Mouse (Mus musculus) limb, embryonic 12.5 days (tissue): ENCODE measurements around the gene Spdl1. TPM values are rescaled to one million over a fixed set of nuclear protein-coding genes. Genes with fewer than 3 reads are reported as not detected.
"Not testable (repeated sequence)": the region's sequence is repeated elsewhere in the genome, so short reads cannot be mapped to it uniquely, and the experiment has no call there.

ENCODE experiments used
- ATAC-seq: fragments of 200-750 bp; cut with Nextera tagmentation; 2 replicates; pipeline ENCODE4 v1.8.0; 2017; ENCODE audit warnings: low read depth, moderate TSS enrichment; ENCODE audit not compliant: insufficient number of reproducible peaks, insufficient read depth, low FRiP score, low TSS enrichment
- H3K27ac ChIP-seq: fragments of 300-500 bp; sonication (generic); 2 replicates; pipeline ENCODE4 v1.5.1; 2016; ENCODE audit warnings: mild to moderate bottlenecking, moderate library complexity
- H3K27me3 ChIP-seq: fragments of 300-500 bp; sonication (generic); 2 replicates; pipeline ENCODE4 v1.6.1; 2016; ENCODE audit warnings: mild to moderate bottlenecking, moderate library complexity
- H3K36me3 ChIP-seq: fragments of 300-500 bp; sonication (generic); 2 replicates; pipeline ENCODE4 v1.6.1; 2016; ENCODE audit warnings: mild to moderate bottlenecking, moderate library complexity
- H3K4me1 ChIP-seq: fragments of 300-500 bp; sonication (generic); replicated peaks from 2 replicates; pipeline ENCODE4 v1.6.1; 2016
- H3K4me2 ChIP-seq: fragments of 300-500 bp; sonication (generic); 2 replicates; pipeline ENCODE4 v1.6.1; 2016; ENCODE audit warnings: mild to moderate bottlenecking, moderate library complexity
- H3K4me3 ChIP-seq: fragments of 300-500 bp; sonication (generic); replicated peaks from 2 replicates; pipeline ENCODE4 v1.5.1; 2016; ENCODE audit warnings: mild to moderate bottlenecking
- H3K9ac ChIP-seq: fragments of 300-500 bp; sonication (generic); replicated peaks from 2 replicates; pipeline ENCODE4 v1.6.1; 2016; ENCODE audit warnings: mild to moderate bottlenecking, moderate library complexity
- H3K9me3 ChIP-seq: fragments of 300-500 bp; sonication (generic); 2 replicates; pipeline ENCODE4 v1.6.1; 2016; ENCODE audit warnings: mild to moderate bottlenecking, moderate library complexity
- WGBS: fragments of 180-500 bp; shearing (Covaris S2); methylation state at CpG from one replicate; pipeline ENCODE4 v1.1.7; 2016; 5-methylcytosine and 5-hydroxymethylcytosine counted together
- polyA plus RNA-seq: library from polyadenylated mRNA; unstranded; fragments of >200 nt; fragmentation: Nextera tagmentation; extraction: Ambion mirVana; gene quantifications from 2 replicates; pipeline ENCODE4 v1.2.1, GENCODE M21; 2016

Spdl1 gene
- polyA plus RNA-seq, 1 experiment from 2014 or later: 29.0 TPM

DNA sequence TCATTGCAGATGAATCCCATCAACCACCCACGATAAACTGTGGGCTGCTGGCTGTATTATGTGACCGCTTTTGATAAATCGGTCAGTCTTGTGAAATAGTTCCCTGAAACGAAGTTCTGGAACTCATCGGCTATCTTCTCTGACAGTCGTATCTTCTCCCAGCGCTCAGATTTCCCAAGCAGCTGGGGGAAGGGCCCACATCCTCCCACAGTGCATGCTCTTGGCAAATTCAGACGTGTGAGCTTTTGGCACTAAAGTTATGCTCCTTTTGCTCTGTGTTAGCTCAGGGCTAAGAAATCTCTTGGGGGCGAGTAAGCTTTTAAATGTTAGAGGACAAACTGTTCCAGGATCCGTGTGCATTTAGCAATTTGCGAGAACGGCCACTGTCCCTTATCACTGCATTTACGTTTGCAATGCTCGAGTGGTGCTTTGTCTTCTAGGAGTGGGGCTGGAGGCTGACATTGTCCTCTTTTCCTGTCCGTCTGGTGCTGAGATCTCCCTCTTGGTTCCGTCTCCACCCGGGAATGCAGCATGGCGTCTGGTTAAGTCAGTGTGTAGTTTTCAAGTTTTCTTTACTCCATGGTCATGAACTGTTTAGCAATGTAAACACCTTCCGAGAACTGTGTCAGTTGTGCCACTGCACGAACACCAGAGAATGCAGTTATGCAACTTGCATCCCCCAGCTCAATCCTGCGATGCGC is 12.3 kb upstream of the Spdl1 start:
- no peaks in the 10 kb centered on the region for H3K4me1 ChIP-seq
- no peak overlapping the region for H3K9ac ChIP-seq
- 71% methylated on average over 22 of the region's 22 CpGs for WGBS
- no peak overlapping the region for H3K4me2 ChIP-seq
- no peaks in the 10 kb centered on the region for H3K9me3 ChIP-seq
- no peak overlapping the region for H3K4me3 ChIP-seq
- H3K36me3 ChIP-seq: no peaks in the 10 kb centered on the region
- no peak for ATAC-seq
- H3K27ac ChIP-seq: no peak overlapping the region
- H3K27me3 ChIP-seq: 0 out of 2 replicates have a peak, but pooled peaks cover 3% of the 10 kb centered on the region

DNA sequence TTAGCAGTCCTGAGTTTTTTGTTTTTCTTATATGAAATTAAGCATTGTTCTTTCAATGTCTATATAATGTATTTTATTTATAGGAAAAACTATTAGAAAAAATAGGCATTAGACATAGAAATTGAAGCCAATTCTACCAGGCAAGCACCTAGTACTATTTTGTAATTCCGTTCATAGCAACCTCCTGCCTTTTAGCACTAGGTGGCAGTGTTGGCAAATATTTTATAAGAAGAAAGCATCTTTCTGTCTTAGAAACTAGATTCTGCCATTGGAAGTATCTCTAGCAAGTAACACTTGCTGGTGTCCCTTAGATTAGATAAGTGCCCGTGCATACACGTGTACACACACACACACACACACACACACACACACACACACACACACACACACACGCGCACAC is 10.1 kb upstream of the Spdl1 start:
- H3K27me3 ChIP-seq: 0 out of 2 replicates have a peak, but pooled peaks cover 3% of the 10 kb centered on the region
- H3K27ac ChIP-seq: no peak overlapping the region
- 29% methylated on average over 5 of the region's 5 CpGs for WGBS
- no peak overlapping the region for H3K9ac ChIP-seq
- no peak overlapping the region for H3K4me2 ChIP-seq
- H3K4me3 ChIP-seq: no peak overlapping the region
- no peaks in the 10 kb centered on the region for H3K9me3 ChIP-seq
- ATAC-seq: no peak
- no peaks in the 10 kb centered on the region for H3K36me3 ChIP-seq
- H3K4me1 ChIP-seq: no peaks in the 10 kb centered on the region

DNA sequence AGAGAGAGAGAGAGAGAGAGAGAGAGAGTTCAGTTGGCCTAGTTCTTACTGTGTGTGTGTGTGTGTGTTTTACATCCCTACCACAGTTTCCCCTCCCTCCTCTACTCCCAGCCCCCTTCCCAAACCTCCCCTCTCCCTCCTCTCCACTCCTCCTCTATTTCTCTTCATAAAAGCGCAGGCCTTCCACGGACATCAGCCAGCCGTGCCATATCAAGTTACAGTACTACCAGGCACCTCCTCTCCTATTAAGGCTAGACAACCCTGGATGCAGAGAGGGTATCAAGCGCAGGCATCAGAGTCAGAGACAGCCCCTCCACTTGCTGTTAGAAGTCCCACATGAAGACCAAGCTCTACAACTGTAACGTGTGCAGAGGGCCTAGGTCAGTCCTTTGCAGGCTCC is 6.8 kb upstream of the Spdl1 start:
- Histone ChIP-seq H3K4me2 (no peak overlapping the region), H3K4me3 (no peak overlapping the region), H3K4me1 (no peaks in the 10 kb centered on the region), H3K9me3 (no peaks in the 10 kb centered on the region), H3K9ac (no peak overlapping the region), H3K27me3 (0 out of 2 replicates have a peak, but pooled peaks cover 3% of the 10 kb centered on the region), H3K27ac (no peak overlapping the region), H3K36me3 (no peaks in the 10 kb centered on the region)
- WGBS: 20% methylated on average over 5 of the region's 5 CpGs
- no peak for ATAC-seq

DNA sequence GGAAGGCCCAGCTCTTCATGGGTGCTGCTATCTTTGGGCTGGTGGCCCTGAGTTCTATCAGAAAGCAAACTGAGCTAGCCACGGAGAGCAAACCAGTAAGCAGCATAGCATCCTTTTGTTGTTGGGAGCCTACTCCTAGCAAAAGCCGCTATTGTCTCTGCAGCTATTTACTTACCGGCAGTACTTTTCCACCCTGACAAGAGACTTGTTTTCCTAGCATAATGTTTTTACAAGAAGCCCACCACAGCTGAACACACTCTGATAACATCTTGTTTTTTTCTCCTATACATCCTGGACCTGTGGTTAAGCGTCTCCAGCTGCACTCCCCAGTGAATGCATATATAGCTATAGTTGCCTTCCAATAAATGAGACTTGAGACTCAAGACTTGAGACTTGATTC is 5.6 kb upstream of the Spdl1 start:
- WGBS: 79% methylated on average over 4 of the region's 4 CpGs
- no peak for ATAC-seq
- no peak overlapping the region for H3K4me3 ChIP-seq
- no peaks in the 10 kb centered on the region for H3K36me3 ChIP-seq
- no peak overlapping the region for H3K9ac ChIP-seq
- no peak overlapping the region for H3K27ac ChIP-seq
- H3K27me3 ChIP-seq: 0 out of 2 replicates have a peak, but pooled peaks cover 3% of the 10 kb centered on the region
- H3K4me1 ChIP-seq: peaks cover 5% of the 10 kb centered on the region
- H3K4me2 ChIP-seq: no peak overlapping the region
- no peaks in the 10 kb centered on the region for H3K9me3 ChIP-seq

DNA sequence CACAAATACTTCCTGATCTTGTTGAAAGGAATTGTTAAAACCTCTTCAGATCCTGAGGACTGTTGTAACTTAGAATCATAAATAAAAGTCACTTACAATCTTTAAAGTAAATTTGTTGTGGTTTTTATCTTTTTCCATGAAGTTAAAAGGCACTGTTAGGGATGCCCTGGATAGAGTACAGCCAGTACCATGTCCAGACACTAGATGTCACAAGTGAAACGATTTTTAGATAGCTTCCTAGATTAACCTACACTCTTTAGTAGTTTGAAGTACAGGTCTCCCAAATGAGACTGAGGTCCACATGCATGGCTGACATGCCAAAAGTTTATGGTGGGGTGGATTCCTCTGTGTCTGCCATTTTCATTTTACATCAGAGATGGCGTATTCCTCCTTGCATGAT is 2.8 kb upstream of the Spdl1 start:
- no peak overlapping the region for H3K4me2 ChIP-seq
- H3K36me3 ChIP-seq: no peaks in the 10 kb centered on the region
- H3K4me3 ChIP-seq: no peak overlapping the region
- H3K9me3 ChIP-seq: no peaks in the 10 kb centered on the region
- peaks cover 12% of the 10 kb centered on the region for H3K4me1 ChIP-seq
- ATAC-seq: no peak
- 55% methylated on average over 2 of the region's 2 CpGs for WGBS
- H3K27ac ChIP-seq: no peak overlapping the region
- no peak overlapping the region for H3K9ac ChIP-seq
- no peaks in the 10 kb centered on the region for H3K27me3 ChIP-seq

DNA sequence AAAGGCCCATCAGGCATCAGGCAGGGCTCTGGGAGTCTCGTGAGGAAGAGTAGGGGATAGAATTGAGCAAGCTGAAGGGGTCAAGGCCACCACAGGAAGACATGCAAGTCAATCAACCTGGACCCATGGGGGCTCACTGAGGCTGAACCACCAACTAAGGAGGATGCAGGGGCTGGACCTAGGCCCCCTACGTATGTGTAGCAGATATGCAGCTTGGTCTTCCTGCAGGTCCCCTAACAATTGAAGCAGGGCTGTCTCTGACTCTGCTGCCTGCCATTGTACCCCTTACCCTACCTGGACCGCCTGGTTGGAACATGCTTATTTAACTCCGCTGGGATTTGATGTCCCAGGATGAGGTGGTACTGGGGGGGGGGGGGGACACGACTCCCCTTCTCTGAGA is 763 bp downstream of the Spdl1 start:
- Histone ChIP-seq H3K4me2 (peak overlapping the region; percentile 89), H3K27me3 (no peaks in the 10 kb centered on the region), H3K36me3 (peaks cover 30% of the 10 kb centered on the region), H3K4me3 (peak overlapping the region; percentile 73), H3K4me1 (peaks cover 12% of the 10 kb centered on the region), H3K9me3 (no peaks in the 10 kb centered on the region), H3K27ac (0 out of 2 replicates have a peak overlapping the region, but pooled peaks have one; percentile 79), H3K9ac (peak overlapping the region; percentile 71)
- ATAC-seq: peak; percentile 44; the same call in 1 of the 2 replicates
- 12% methylated on average over 5 of the region's 5 CpGs for WGBS

DNA sequence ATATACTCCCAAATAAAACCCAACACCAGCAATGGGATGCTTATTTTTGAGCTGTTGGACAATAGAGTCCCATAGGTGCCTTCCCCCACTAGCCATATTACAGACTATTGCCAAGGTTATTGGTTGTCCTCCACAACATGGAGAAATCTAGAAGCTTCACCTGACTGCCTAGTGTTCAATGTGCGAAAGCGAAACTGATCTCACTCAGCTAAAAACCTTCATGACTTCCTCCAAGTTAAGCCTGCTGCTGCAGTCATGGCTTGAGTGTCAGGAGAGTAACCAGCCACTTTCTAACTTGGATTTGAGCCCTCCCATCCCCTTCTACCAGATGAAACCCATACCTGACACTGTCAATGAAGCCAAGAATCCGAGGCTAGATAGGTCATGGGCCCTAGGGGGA is 5.6 kb downstream of the Spdl1 start:
- 95% methylated on average over 3 of the region's 3 CpGs for WGBS
- H3K27me3 ChIP-seq: no peaks in the 10 kb centered on the region
- no peak for ATAC-seq
- no peak overlapping the region for H3K9ac ChIP-seq
- no peaks in the 10 kb centered on the region for H3K9me3 ChIP-seq
- peaks cover 55% of the 10 kb centered on the region for H3K36me3 ChIP-seq
- peaks cover 6% of the 10 kb centered on the region for H3K4me1 ChIP-seq
- no peak overlapping the region for H3K4me3 ChIP-seq
- no peak overlapping the region for H3K4me2 ChIP-seq
- H3K27ac ChIP-seq: no peak overlapping the region

DNA sequence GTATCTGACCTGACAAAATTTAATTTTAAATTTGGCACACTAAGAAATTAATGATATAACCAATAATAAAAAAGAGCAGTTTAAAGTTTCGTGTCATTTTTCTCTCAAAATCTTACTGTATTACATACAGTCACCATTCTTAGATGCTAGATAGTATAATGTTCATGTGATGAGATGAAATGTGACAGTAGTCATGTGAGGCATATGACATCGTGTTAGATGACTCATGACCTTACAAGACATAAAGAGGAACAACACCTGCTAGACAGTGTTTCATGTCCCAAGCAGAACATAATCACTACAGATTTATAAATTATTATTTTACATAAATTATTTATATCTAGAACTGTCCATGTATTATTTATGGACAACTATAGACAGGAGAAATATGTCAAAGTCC is 6.5 kb downstream of the Spdl1 start:
- Histone ChIP-seq H3K9me3 (no peaks in the 10 kb centered on the region), H3K4me2 (no peak overlapping the region), H3K4me1 (no peaks in the 10 kb centered on the region), H3K9ac (no peak overlapping the region), H3K27me3 (no peaks in the 10 kb centered on the region), H3K4me3 (no peak overlapping the region), H3K36me3 (peaks cover 61% of the 10 kb centered on the region), H3K27ac (no peak overlapping the region)
- no peak for ATAC-seq
- WGBS: 88% methylated on average over 2 of the region's 2 CpGs

DNA sequence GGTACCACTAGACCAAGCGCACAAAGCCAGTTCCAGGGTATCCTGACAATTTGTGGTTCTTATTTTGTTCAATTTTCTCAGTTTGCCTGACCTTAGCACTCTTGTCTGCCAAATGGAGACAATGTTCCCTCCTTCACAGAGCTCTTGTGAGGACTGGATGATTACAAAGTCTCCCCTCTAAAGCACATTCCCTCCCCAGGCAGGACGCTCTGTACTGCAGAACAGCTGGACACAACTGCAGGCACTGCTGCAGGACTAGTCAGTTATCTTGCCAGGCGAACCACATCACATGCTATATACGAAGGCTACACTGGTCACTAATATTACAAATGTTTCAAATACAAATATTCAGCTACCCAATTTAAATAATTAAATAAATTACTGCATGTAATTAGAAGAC is 8.7 kb downstream of the Spdl1 start:
- Histone ChIP-seq H3K4me3 (no peak overlapping the region), H3K27ac (no peak overlapping the region), H3K9ac (no peak overlapping the region), H3K27me3 (no peaks in the 10 kb centered on the region), H3K4me1 (no peaks in the 10 kb centered on the region), H3K9me3 (no peaks in the 10 kb centered on the region), H3K36me3 (peaks cover 71% of the 10 kb centered on the region), H3K4me2 (no peak overlapping the region)
- no peak for ATAC-seq
- 93% methylated on average over 4 of the region's 4 CpGs for WGBS

DNA sequence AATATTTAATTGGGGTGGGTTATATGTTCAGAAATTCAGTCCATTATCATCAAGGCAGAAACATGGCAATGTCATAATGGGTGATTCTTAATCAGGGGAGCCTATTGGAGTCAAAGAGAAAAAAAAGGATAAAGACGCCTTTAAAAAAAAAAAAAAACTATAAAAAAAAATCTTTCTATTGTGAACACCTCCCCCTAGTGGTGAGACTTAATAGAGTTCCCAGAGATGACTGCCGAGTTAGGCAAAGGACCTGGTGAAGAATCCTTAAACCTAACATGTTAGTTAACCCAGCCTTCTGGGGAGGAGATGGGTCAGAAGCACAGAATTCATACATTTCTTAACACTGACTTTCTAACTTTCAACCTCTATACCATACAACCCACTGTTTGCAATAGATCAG is 18.7 kb downstream of the Spdl1 start:
- no peak overlapping the region for H3K4me3 ChIP-seq
- no peaks in the 10 kb centered on the region for H3K27me3 ChIP-seq
- no peak overlapping the region for H3K4me2 ChIP-seq
- H3K36me3 ChIP-seq: peaks cover 73% of the 10 kb centered on the region
- no peak overlapping the region for H3K9ac ChIP-seq
- H3K4me1 ChIP-seq: no peaks in the 10 kb centered on the region
- 12% methylated on average over 2 of the region's 2 CpGs for WGBS
- no peak overlapping the region for H3K27ac ChIP-seq
- ATAC-seq: no peak
- H3K9me3 ChIP-seq: no peaks in the 10 kb centered on the region

DNA sequence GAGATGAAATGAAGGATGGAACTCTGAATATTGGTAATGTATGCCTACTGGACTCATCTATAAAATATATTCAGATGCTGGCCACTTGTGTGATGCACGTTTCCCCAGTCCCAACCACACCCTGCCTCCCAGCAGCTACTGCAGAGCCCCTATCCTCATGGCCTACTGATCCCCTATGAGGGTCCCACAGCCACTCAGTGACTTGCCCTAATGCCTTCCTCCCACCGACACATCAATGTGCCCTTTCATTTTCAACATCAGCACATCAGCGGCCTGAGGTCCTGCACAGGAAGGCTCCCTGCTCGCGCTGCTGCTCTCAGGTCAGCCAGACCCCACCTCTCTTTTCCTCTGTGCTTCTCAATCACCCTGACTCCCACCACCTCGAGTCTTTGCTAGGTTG is 19.1 kb downstream of the Spdl1 start:
- Histone ChIP-seq H3K4me1 (no peaks in the 10 kb centered on the region), H3K9me3 (no peaks in the 10 kb centered on the region), H3K27ac (no peak overlapping the region), H3K36me3 (peaks cover 74% of the 10 kb centered on the region), H3K4me3 (no peak overlapping the region), H3K9ac (no peak overlapping the region), H3K27me3 (no peaks in the 10 kb centered on the region), H3K4me2 (no peak overlapping the region)
- WGBS: 90% methylated on average over 6 of the region's 6 CpGs
- ATAC-seq: no peak

DNA sequence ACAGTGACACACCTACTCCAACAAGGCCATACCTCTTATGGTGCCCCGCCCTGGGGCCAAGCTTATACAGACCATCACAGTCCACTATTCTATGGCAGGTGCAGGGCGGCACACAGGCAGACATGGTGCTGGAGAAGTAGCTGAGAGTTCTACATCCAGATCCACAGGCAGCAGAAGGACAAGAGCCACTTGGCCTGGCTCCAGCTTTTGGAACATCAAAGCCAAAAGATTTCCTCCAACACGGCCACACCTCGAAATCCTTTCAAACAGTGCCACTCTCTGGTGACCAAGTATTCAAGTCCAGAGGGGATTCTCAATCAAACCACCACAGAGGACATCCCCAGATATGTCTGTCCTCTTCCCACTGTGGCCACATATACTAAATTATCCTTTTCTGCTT is 28.4 kb downstream of the Spdl1 start:
- H3K9ac ChIP-seq, H3K4me1 ChIP-seq, H3K27me3 ChIP-seq, H3K36me3 ChIP-seq, H3K27ac ChIP-seq, ATAC-seq, H3K4me2 ChIP-seq, H3K4me3 ChIP-seq, H3K9me3 ChIP-seq: not testable (repeated sequence)
- 83% methylated on average over 4 of the region's 4 CpGs for whole genome bisulfite sequencing
